Comparison of ENCODE assay signal across 21 mouse cellular contexts in genomic region chr7:98893144-98893543, GRCm38 (mm10). TPM values are rescaled to one million over a fixed set of nuclear protein-coding genes. Genes with fewer than 3 reads are reported as not detected.
"Had no signal": no experiment of that assay in that cellular context is flagged by ENCODE, and none has a peak within 500 bp of the region (broad histone marks: within the 10 kb centered on the region; RNA-seq: fewer than 3 reads in every experiment).

No protein-coding gene starts in this region.

- ATAC-seq: liver, postnatal 0 days; lung, postnatal 0 days; midbrain, embryonic 13.5 days; midbrain, embryonic 16.5 days had no signal

- H3K27me3 ChIP-seq: liver, embryonic 15.5 days; lung, embryonic 15.5 days; midbrain, embryonic 13.5 days; neural tube, embryonic 13.5 days; neural tube, embryonic 15.5 days; stomach, embryonic 15.5 days had no signal

- DNase-seq: liver, postnatal 0 days; lung, adult 2 months; lung, postnatal 14 days; lung, postnatal 36 days; retina, postnatal 1 day; right cerebral cortex, adult 18-20 months; right cerebral cortex, postnatal 14 days; thymus, adult 2 months; thymus, postnatal 25 days; thymus, postnatal 4 days had no signal

- H3K27ac ChIP-seq: liver, embryonic 15.5 days; lung, embryonic 15.5 days; macrophage; midbrain, embryonic 13.5 days; neural tube, embryonic 13.5 days; neural tube, embryonic 15.5 days; stomach, embryonic 15.5 days; stomach, postnatal 0 days had no signal

- H3K9me3 ChIP-seq: liver, embryonic 15.5 days; lung, embryonic 15.5 days; midbrain, embryonic 13.5 days; neural tube, embryonic 13.5 days; neural tube, embryonic 15.5 days; stomach, embryonic 15.5 days had no signal

- H3K4me3 ChIP-seq: liver, embryonic 15.5 days; lung, embryonic 15.5 days; midbrain, embryonic 13.5 days; myocyte; neural tube, embryonic 13.5 days; neural tube, embryonic 15.5 days; stomach, embryonic 15.5 days had no signal

- H3K36me3 ChIP-seq: midbrain, embryonic 13.5 days; neural tube, embryonic 13.5 days; neural tube, embryonic 15.5 days had no signal

RNA-seq across cellular contexts. Expression of gene Wnt11, which starts 58.2 kb away (rescaled TPM):
- polyA plus RNA-seq: macrophage had no signal
